In genomic region chr9:24307400-24307799, GRCm38 (mm10) we compare ENCODE assay signal across 23 mouse cellular contexts.
DNase-seq lines count a peak whose midpoint lies in the region; ATAC-seq and TF ChIP-seq lines count a peak whose summit lies in the region.
"Had no signal": no experiment of that assay in that cellular context is flagged by ENCODE, and none has a peak within 500 bp of the region (broad histone marks: within the 10 kb centered on the region; RNA-seq: fewer than 3 reads in every experiment).

No protein-coding gene starts in this region.

- no peaks in the 10 kb centered on the region for H3K9me3 ChIP-seq in heart, embryonic 11.5 days (replicated peaks; ENCODE audit: control insufficient read depth, low read length)
- H3K9me3 ChIP-seq in midbrain, embryonic 13.5 days, result no peaks in the 10 kb centered on the region
- no peaks in the 10 kb centered on the region for H3K9me3 ChIP-seq in midbrain, postnatal 0 days (ENCODE audit: low read length)
- H3K9me3 ChIP-seq in midbrain, embryonic 16.5 days (replicated peaks; ENCODE audit: control insufficient read depth, low read length, poor library complexity, severe bottlenecking), result no peaks in the 10 kb centered on the region; the same call in 1 of the 2 replicates
- H3K9me3 ChIP-seq: embryonic facial prominence, embryonic 10.5 days; embryonic facial prominence, embryonic 12.5 days; forebrain, embryonic 13.5 days; forebrain, embryonic 15.5 days; G1E had no signal

- ATAC-seq in heart, embryonic 11.5 days (replicated peaks; ENCODE audit: insufficient number of reproducible peaks, low FRiP score, low TSS enrichment), result no peak
- 0 out of 2 replicates have a peak, but pooled peaks have one; percentile 45 for ATAC-seq in midbrain, embryonic 13.5 days
- no peak for ATAC-seq in midbrain, postnatal 0 days (ENCODE audit: low FRiP score)
- ATAC-seq in midbrain, embryonic 16.5 days, result peak; percentile 59; the same call in 1 of the 2 replicates
- ATAC-seq: activated CD4-positive, CD25-positive, alpha-beta regulatory T cell, adult 4 months; CD4-positive, CD25-positive, alpha-beta regulatory T cell, adult 4 months; Patski had no signal

- no peak overlapping the region for H3K4me3 ChIP-seq in heart, embryonic 11.5 days (ENCODE audit: low read depth, low read length)
- no peak overlapping the region for H3K4me3 ChIP-seq in midbrain, embryonic 13.5 days (replicated peaks)
- H3K4me3 ChIP-seq in midbrain, postnatal 0 days (ENCODE audit: low read depth, low read length), result no peak overlapping the region
- H3K4me3 ChIP-seq in midbrain, embryonic 16.5 days (ENCODE audit: low read depth, low read length), result no peak overlapping the region
- H3K4me3 ChIP-seq: embryonic facial prominence, embryonic 10.5 days; embryonic facial prominence, embryonic 12.5 days; forebrain, embryonic 13.5 days; forebrain, embryonic 15.5 days had no signal

- DNase-seq in heart, adult 11 months, result peak; percentile 39
- no peak for DNase-seq in midbrain, postnatal 0 days (ENCODE audit: low spot score)
- DNase-seq: adrenal gland, adult 8-10 months; adrenal gland, postnatal 14 days; adrenal gland, postnatal 36 days; B cell, adult 2 months; cerebellum, adult 11-12 months; cerebellum, adult 2 months; cerebellum, adult 9-10 months; cerebellum, postnatal 10 days; cerebellum, postnatal 25 days had no signal

- H3K27ac ChIP-seq in heart, embryonic 11.5 days (ENCODE audit: low read depth, low read length), result no peak overlapping the region
- no peak overlapping the region for H3K27ac ChIP-seq in midbrain, embryonic 13.5 days
- H3K27ac ChIP-seq in midbrain, postnatal 0 days (ENCODE audit: low read depth, low read length), result no peak overlapping the region
- H3K27ac ChIP-seq in midbrain, embryonic 16.5 days (ENCODE audit: low read length), result no peak overlapping the region
- H3K27ac ChIP-seq: embryonic facial prominence, embryonic 10.5 days; embryonic facial prominence, embryonic 12.5 days; forebrain, embryonic 13.5 days; forebrain, embryonic 15.5 days had no signal

- no peaks in the 10 kb centered on the region for H3K4me1 ChIP-seq in heart, embryonic 11.5 days (ENCODE audit: control insufficient read depth, insufficient read depth, low read length)
- peaks cover 8% of the 10 kb centered on the region for H3K4me1 ChIP-seq in midbrain, embryonic 13.5 days (replicated peaks)
- no peaks in the 10 kb centered on the region for H3K4me1 ChIP-seq in midbrain, postnatal 0 days (ENCODE audit: insufficient read depth, low read length)
- 0 out of 2 replicates have a peak, but pooled peaks cover 4% of the 10 kb centered on the region for H3K4me1 ChIP-seq in midbrain, embryonic 16.5 days (ENCODE audit: control insufficient read depth, insufficient read depth, low read length)
- H3K4me1 ChIP-seq: embryonic facial prominence, embryonic 10.5 days; embryonic facial prominence, embryonic 12.5 days had no signal

- 55% methylated on average over 3 of the region's 3 CpGs for WGBS in heart, embryonic 11.5 days (ENCODE audit: insufficient replicate concordance)
- 31% methylated on average over 3 of the region's 3 CpGs for WGBS in midbrain, embryonic 13.5 days
- 23% methylated on average over 3 of the region's 3 CpGs for WGBS in midbrain, postnatal 0 days
- 22% methylated on average over 3 of the region's 3 CpGs for WGBS in midbrain, embryonic 16.5 days

- TF ChIP-seq CTCF in midbrain, postnatal 0 days (IDR thresholded peaks at IDR 0.05), result no peak

- H3K4me2 ChIP-seq in heart, embryonic 11.5 days, result no peak overlapping the region
- no peak overlapping the region for H3K4me2 ChIP-seq in midbrain, embryonic 13.5 days (replicated peaks)
- H3K4me2 ChIP-seq in midbrain, postnatal 0 days (ENCODE audit: low read depth, low read length, poor library complexity, severe bottlenecking), result no peak overlapping the region
- H3K4me2 ChIP-seq in midbrain, embryonic 16.5 days (ENCODE audit: low read length), result no peak overlapping the region
- H3K4me2 ChIP-seq: embryonic facial prominence, embryonic 12.5 days; forebrain, embryonic 13.5 days; forebrain, embryonic 15.5 days had no signal

- no peaks in the 10 kb centered on the region for H3K27me3 ChIP-seq in heart, embryonic 11.5 days (ENCODE audit: control insufficient read depth, insufficient read depth, low read length)
- no peaks in the 10 kb centered on the region for H3K27me3 ChIP-seq in midbrain, embryonic 13.5 days
- no peaks in the 10 kb centered on the region for H3K27me3 ChIP-seq in midbrain, postnatal 0 days (ENCODE audit: insufficient read depth, low read length)
- no peaks in the 10 kb centered on the region for H3K27me3 ChIP-seq in midbrain, embryonic 16.5 days (ENCODE audit: control insufficient read depth, insufficient read depth, low read depth, low read length)
- H3K27me3 ChIP-seq: CH12.LX; embryonic facial prominence, embryonic 12.5 days; forebrain, embryonic 13.5 days; forebrain, embryonic 15.5 days had no signal

- H3K36me3 ChIP-seq in heart, embryonic 11.5 days (ENCODE audit: control insufficient read depth, insufficient read depth, low read length), result no peaks in the 10 kb centered on the region
- no peaks in the 10 kb centered on the region for H3K36me3 ChIP-seq in midbrain, embryonic 13.5 days
- no peaks in the 10 kb centered on the region for H3K36me3 ChIP-seq in midbrain, postnatal 0 days (ENCODE audit: insufficient read depth, low read length)
- no peaks in the 10 kb centered on the region for H3K36me3 ChIP-seq in midbrain, embryonic 16.5 days (ENCODE audit: control insufficient read depth, insufficient read depth, low read length)
- H3K36me3 ChIP-seq: embryonic facial prominence, embryonic 10.5 days; embryonic facial prominence, embryonic 12.5 days; forebrain, embryonic 15.5 days; G1E had no signal

- H3K9ac ChIP-seq in heart, embryonic 11.5 days (ENCODE audit: low read depth, low read length), result no peak overlapping the region
- no peak overlapping the region for H3K9ac ChIP-seq in midbrain, embryonic 13.5 days (replicated peaks)
- H3K9ac ChIP-seq in midbrain, postnatal 0 days (replicated peaks; ENCODE audit: low read length, poor library complexity, severe bottlenecking), result no peak overlapping the region
- H3K9ac ChIP-seq in midbrain, embryonic 16.5 days (ENCODE audit: low read depth, low read length), result no peak overlapping the region
- H3K9ac ChIP-seq: embryonic facial prominence, embryonic 12.5 days; forebrain, embryonic 13.5 days; forebrain, embryonic 15.5 days had no signal

Comparison
In these comparisons a context has a peak if more than half of its experiments do, and no peak if none do; other contexts are left out.
1. ATAC-seq: peak in midbrain, embryonic 13.5 days (single experiment) and midbrain, embryonic 16.5 days (single experiment); none in heart, embryonic 11.5 days (single experiment) and midbrain, postnatal 0 days (single experiment).